Mouse (Mus musculus) midbrain, postnatal 0 days (tissue): ENCODE measurements around the gene Vps39. TPM values are rescaled to one million over a fixed set of nuclear protein-coding genes. Genes with fewer than 3 reads are reported as not detected.

Experiments used
- ATAC-seq: fragments of 200-750 bp; cut with Nextera tagmentation; 2 replicates; pipeline ENCODE4 v1.8.0; 2017; ENCODE audit warnings: moderate number of reproducible peaks, mild to moderate bottlenecking, moderate TSS enrichment, moderate library complexity; ENCODE audit not compliant: low FRiP score
- DNase-seq: peaks from one replicate; pipeline ENCODE4 v3.0.0-alpha.2; 2015; ENCODE audit warnings: low spot score
- H3K27ac ChIP-seq: fragments of 300-500 bp; sonication (generic); 2 replicates; pipeline ENCODE4 v1.5.1; 2014; ENCODE audit warnings: low read depth, mild to moderate bottlenecking, low read length, mixed read lengths
- H3K27me3 ChIP-seq: fragments of 300-500 bp; sonication (generic); 2 replicates; pipeline ENCODE4 v1.6.1; 2014; ENCODE audit warnings: low read length, control low read depth, mixed read lengths; ENCODE audit not compliant: insufficient read depth
- H3K36me3 ChIP-seq: fragments of 300-500 bp; sonication (generic); 2 replicates; pipeline ENCODE4 v1.6.1; 2014; ENCODE audit warnings: low read length, control low read depth, mixed read lengths; ENCODE audit not compliant: insufficient read depth
- H3K4me1 ChIP-seq: fragments of 300-500 bp; sonication (generic); 2 replicates; pipeline ENCODE4 v1.6.1; 2014; ENCODE audit warnings: mild to moderate bottlenecking, control low read depth, antibody characterized with exemption, low read length, mixed read lengths; ENCODE audit not compliant: insufficient read depth
- H3K4me2 ChIP-seq: fragments of 300-500 bp; sonication (generic); 2 replicates; pipeline ENCODE4 v1.6.1; 2014; ENCODE audit warnings: low read depth, mild to moderate bottlenecking, low read length, mixed read lengths; ENCODE audit not compliant: poor library complexity, severe bottlenecking
- H3K4me3 ChIP-seq: fragments of 300-500 bp; sonication (generic); 2 replicates; pipeline ENCODE4 v1.5.1; 2014; ENCODE audit warnings: low read depth, mild to moderate bottlenecking, low read length, moderate library complexity
- H3K9ac ChIP-seq: fragments of 300-500 bp; sonication (generic); replicated peaks from 2 replicates; pipeline ENCODE4 v1.6.1; 2014; ENCODE audit warnings: mild to moderate bottlenecking, low read length, moderate library complexity, mixed read lengths; ENCODE audit not compliant: poor library complexity, severe bottlenecking
- H3K9me3 ChIP-seq: fragments of 300-500 bp; sonication (generic); 2 replicates; pipeline ENCODE4 v1.6.1; 2016; ENCODE audit warnings: low read length, control low read depth
- CTCF ChIP-seq: IDR thresholded peaks from 2 replicates; pipeline ENCODE4 v1.5.1; 2016; ENCODE audit warnings: antibody characterized with exemption, mild to moderate bottlenecking
- WGBS: fragments of 180-500 bp; shearing (Covaris S2); extraction: QIAGEN DNeasy Blood & Tissue Kit; methylation state at CpG from one replicate; pipeline ENCODE4 v1.1.7; 2014; 5-methylcytosine and 5-hydroxymethylcytosine counted together
- polyA plus RNA-seq: library from polyadenylated mRNA; unstranded; fragments of >200 nt; fragmentation: Nextera tagmentation; extraction: Ambion mirVana; gene quantifications from 2 replicates; pipeline ENCODE4 v1.2.1, GENCODE M21; 2015
- total RNA-seq: library from RNA; depleted of rRNA; stranded (reverse); fragments of >200 nt; gene quantifications from 2 replicates; pipeline ENCODE4 v1.2.3, GENCODE M21; 2014

Vps39 gene
- total and polyA plus RNA-seq, 2 experiments from 2014 or later, result 37.1 to 47.8 TPM

GRCm38 (mm10) chr2:120348120-120348519 is 4.8 kb downstream of the Vps39 start:
- no peak overlapping the region for H3K27ac ChIP-seq
- 87% methylated on average over 9 of the region's 9 CpGs for WGBS
- no peak for TF ChIP-seq CTCF

DNA sequence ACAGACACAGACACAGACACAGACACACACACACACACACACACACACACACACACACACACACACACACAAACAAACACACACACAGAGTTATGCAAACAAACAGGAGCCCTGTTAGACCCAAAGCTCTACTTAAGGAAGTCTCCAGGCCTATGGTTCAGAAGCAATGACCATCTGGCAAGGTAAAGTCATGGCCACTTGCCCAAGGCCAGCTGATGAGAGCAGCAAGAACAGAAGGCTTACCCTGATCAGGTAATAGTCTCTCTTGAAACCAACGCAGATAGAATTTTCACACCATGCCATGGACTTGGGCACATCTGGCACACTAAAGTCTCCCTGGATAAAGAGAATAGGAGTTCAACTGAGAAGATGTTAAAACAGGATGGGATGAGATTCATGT is 11.2 kb downstream of the Vps39 start:
- Histone ChIP-seq H3K9ac (no peak overlapping the region), H3K27ac (no peak overlapping the region), H3K4me3 (no peak overlapping the region), H3K4me2 (no peak overlapping the region), H3K4me1 (no peaks in the 10 kb centered on the region), H3K36me3 (peaks cover 76% of the 10 kb centered on the region), H3K9me3 (no peaks in the 10 kb centered on the region), H3K27me3 (no peaks in the 10 kb centered on the region)
- no peak for DNase-seq
- ATAC-seq, result no peak
- no peak for TF ChIP-seq CTCF
- WGBS, result 93% methylated on average over 1 of the region's 1 CpGs

More at GRCm38 (mm10) chr2:120348120-120348519, 4.8 kb downstream of the Vps39 start:
- peaks cover 39% of the 10 kb centered on the region for H3K36me3 ChIP-seq
- no peak overlapping the region for H3K9ac ChIP-seq
- H3K4me3 ChIP-seq, result no peak overlapping the region
- peaks cover 10% of the 10 kb centered on the region for H3K4me1 ChIP-seq
- H3K27me3 ChIP-seq, result no peaks in the 10 kb centered on the region
- ATAC-seq (no peak), DNase-seq (no peak)
- H3K9me3 ChIP-seq, result no peaks in the 10 kb centered on the region
- H3K4me2 ChIP-seq, result no peak overlapping the region

DNA sequence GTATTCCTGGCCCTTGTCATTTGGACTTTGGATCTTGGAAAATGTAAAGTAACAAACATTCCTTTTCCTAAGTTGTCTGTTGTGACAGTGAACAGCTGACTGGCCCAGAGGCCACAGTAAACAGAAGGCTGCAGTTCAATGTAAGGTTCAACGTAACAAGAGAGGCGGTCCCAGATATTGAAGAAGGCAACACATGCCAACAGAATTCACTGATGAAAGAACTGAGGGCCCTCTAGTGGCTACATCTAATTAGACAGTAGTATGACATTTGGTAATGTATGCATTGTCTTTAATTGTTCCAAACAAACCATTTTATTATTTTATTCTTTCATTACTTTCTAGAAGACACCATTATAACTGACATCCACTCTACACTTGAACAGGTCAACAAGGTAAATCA is 15.1 kb downstream of the Vps39 start:
- peak; percentile 44 for DNase-seq
- Histone ChIP-seq H3K4me3 (no peak overlapping the region), H3K4me1 (no peaks in the 10 kb centered on the region), H3K27me3 (no peaks in the 10 kb centered on the region), H3K9me3 (no peaks in the 10 kb centered on the region), H3K4me2 (no peak overlapping the region), H3K9ac (no peak overlapping the region), H3K36me3 (peaks cover 67% of the 10 kb centered on the region), H3K27ac (no peak overlapping the region)
- WGBS, result 61% methylated on average over 2 of the region's 2 CpGs
- ATAC-seq, result no peak
- peak; percentile 62 for TF ChIP-seq CTCF

GRCm38 (mm10) chr2:120331575-120331974 is 21.4 kb downstream of the Vps39 start:
- ATAC-seq (no peak), DNase-seq (no peak)
- TF ChIP-seq CTCF, result no peak
- no peak overlapping the region for H3K4me2 ChIP-seq
- no peak overlapping the region for H3K4me3 ChIP-seq
- H3K36me3 ChIP-seq, result peaks cover 55% of the 10 kb centered on the region
- H3K4me1 ChIP-seq, result no peaks in the 10 kb centered on the region
- H3K9me3 ChIP-seq, result no peaks in the 10 kb centered on the region
- H3K9ac ChIP-seq, result no peak overlapping the region
- H3K27ac ChIP-seq, result no peak overlapping the region
- 89% methylated on average over 4 of the region's 4 CpGs for WGBS
- H3K27me3 ChIP-seq, result no peaks in the 10 kb centered on the region

- H3K4me1 ChIP-seq, result no peaks in the 10 kb centered on the region
- WGBS, result 87% methylated on average over 4 of the region's 4 CpGs
- DNase-seq (no peak), ATAC-seq (no peak)
- H3K27me3 ChIP-seq, result no peaks in the 10 kb centered on the region
- H3K9ac ChIP-seq, result no peak overlapping the region
- no peak overlapping the region for H3K4me2 ChIP-seq
- no peak for TF ChIP-seq CTCF
- no peaks in the 10 kb centered on the region for H3K9me3 ChIP-seq
- H3K36me3 ChIP-seq, result peaks cover 30% of the 10 kb centered on the region
- no peak overlapping the region for H3K4me3 ChIP-seq
- H3K27ac ChIP-seq, result no peak overlapping the region
Measured at GRCm38 (mm10) chr2:120315077-120315476, 37.9 kb downstream of the Vps39 start.

DNA sequence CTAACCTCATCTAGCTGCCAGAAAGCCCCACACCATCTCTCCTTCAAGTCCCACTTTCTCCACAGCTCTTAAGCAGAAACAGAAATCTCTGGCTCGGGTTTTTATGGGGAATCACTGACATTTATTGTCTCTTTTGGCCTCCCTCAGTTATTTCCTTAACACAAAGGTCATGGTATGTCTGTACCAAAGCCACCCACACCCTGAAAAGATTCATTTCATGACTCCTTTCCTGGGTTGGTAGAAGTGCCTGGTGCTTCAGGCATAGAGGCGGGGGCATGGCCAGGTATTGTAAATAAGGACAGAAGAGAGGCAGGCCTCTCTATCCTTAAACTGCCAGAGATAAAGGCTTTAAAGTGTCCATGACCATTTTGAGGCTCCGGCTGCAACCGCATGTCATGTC is 38.5 kb downstream of the Vps39 start:
- Histone ChIP-seq H3K4me2 (no peak overlapping the region), H3K27me3 (no peaks in the 10 kb centered on the region), H3K4me3 (no peak overlapping the region), H3K9me3 (no peaks in the 10 kb centered on the region), H3K9ac (no peak overlapping the region), H3K27ac (no peak overlapping the region), H3K4me1 (no peaks in the 10 kb centered on the region), H3K36me3 (peaks cover 30% of the 10 kb centered on the region)
- no peak for DNase-seq
- TF ChIP-seq CTCF, result no peak
- 90% methylated on average over 4 of the region's 4 CpGs for WGBS
- no peak for ATAC-seq
